Mouse (Mus musculus) kidney, embryonic 14.5 days (tissue): ENCODE data around the gene Gata1. TPM values are rescaled to one million over a fixed set of nuclear protein-coding genes. Genes with fewer than 3 reads are reported as not detected.
"Not testable (repeated sequence)": the region's sequence is repeated elsewhere in the genome, so short reads cannot be mapped to it uniquely, and the experiment has no call there.

ENCODE experiments used
- ATAC-seq: fragments of 200-750 bp; cut with Nextera tagmentation; 2 replicates; pipeline ENCODE4 v1.8.0; 2017; ENCODE audit warnings: moderate number of reproducible peaks, mild to moderate bottlenecking, moderate TSS enrichment, moderate library complexity; ENCODE audit not compliant: low FRiP score, low TSS enrichment
- H3K27ac ChIP-seq: fragments of 300-500 bp; sonication (generic); 2 replicates; pipeline ENCODE4 v1.5.1; 2014; ENCODE audit warnings: low read depth, mild to moderate bottlenecking, low read length, moderate library complexity, mixed read lengths
- H3K27me3 ChIP-seq: fragments of 300-500 bp; sonication (generic); 2 replicates; pipeline ENCODE4 v1.6.1; 2014; ENCODE audit warnings: mild to moderate bottlenecking, low read length; ENCODE audit not compliant: control insufficient read depth, insufficient read depth
- H3K36me3 ChIP-seq: fragments of 300-500 bp; sonication (generic); 2 replicates; pipeline ENCODE4 v1.6.1; 2014; ENCODE audit warnings: low read length, mixed read lengths; ENCODE audit not compliant: control insufficient read depth, insufficient read depth
- H3K4me1 ChIP-seq: fragments of 300-500 bp; sonication (generic); 2 replicates; pipeline ENCODE4 v1.6.1; 2014; ENCODE audit warnings: low read length, mixed read lengths; ENCODE audit not compliant: control insufficient read depth, insufficient read depth
- H3K4me2 ChIP-seq: fragments of 300-500 bp; sonication (generic); replicated peaks from 2 replicates; pipeline ENCODE4 v1.6.1; 2014; ENCODE audit warnings: low read depth, mild to moderate bottlenecking, low read length
- H3K4me3 ChIP-seq: fragments of 300-500 bp; sonication (generic); 2 replicates; pipeline ENCODE4 v1.5.1; 2014; ENCODE audit warnings: mild to moderate bottlenecking, low read length
- H3K9ac ChIP-seq: fragments of 300-500 bp; sonication (generic); 2 replicates; pipeline ENCODE4 v1.6.1; 2014; ENCODE audit warnings: low read depth, mild to moderate bottlenecking, low read length, moderate library complexity
- H3K9me3 ChIP-seq: fragments of 300-500 bp; sonication (generic); 2 replicates; pipeline ENCODE4 v1.6.1; 2016; ENCODE audit warnings: low read length; ENCODE audit not compliant: control insufficient read depth
- WGBS: fragments of 180-500 bp; shearing (Covaris S2); extraction: QIAGEN DNeasy Blood & Tissue Kit; methylation state at CpG from one replicate; pipeline ENCODE4 v1.1.7; 2014; 5-methylcytosine and 5-hydroxymethylcytosine counted together
- polyA plus RNA-seq: library from polyadenylated mRNA; unstranded; fragments of >200 nt; fragmentation: Nextera tagmentation; extraction: Ambion mirVana; gene quantifications from 2 replicates; pipeline ENCODE4 v1.2.1, GENCODE M21; 2014

Gata1 gene
- 0.49 and 0.53 TPM in 2 replicates for polyA plus RNA-seq

GRCm38 (mm10) chrX:7977892-7978291 lies at the start of gene Gata1:
Gene Gata1 (minus strand): TSS chrX:7978071.
- no peaks in the 10 kb centered on the region for H3K4me1 ChIP-seq

GRCm38 (mm10) chrX:8026811-8027210 lies 48.9 kb upstream of the Gata1 start:
- Histone ChIP-seq H3K4me1 (no peaks in the 10 kb centered on the region), H3K4me3 (no peak overlapping the region), H3K27me3 (no peaks in the 10 kb centered on the region), H3K4me2 (no peak overlapping the region), H3K9me3 (no peaks in the 10 kb centered on the region), H3K9ac (no peak overlapping the region), H3K27ac (no peak overlapping the region), H3K36me3 (no peaks in the 10 kb centered on the region)
- no peak for ATAC-seq
- WGBS: 72% methylated on average over 4 of the region's 4 CpGs

More at GRCm38 (mm10) chrX:7977892-7978291, at the start of gene Gata1:
- Histone ChIP-seq H3K4me3 (no peak within 1 kb of the TSS), H3K36me3 (no peaks in the 10 kb centered on the region), H3K9ac (no peak within 1 kb of the TSS), H3K4me2 (no peak within 1 kb of the TSS), H3K27me3 (no peaks in the 10 kb centered on the region), H3K9me3 (no peaks in the 10 kb centered on the region), H3K27ac (no peak within 1 kb of the TSS)
- ATAC-seq: no peak
- 91% methylated on average over 11 of the region's 11 CpGs for WGBS

- ATAC-seq: no peak
Measured at GRCm38 (mm10) chrX:8024795-8025194, 46.9 kb upstream of the Gata1 start.

GRCm38 (mm10) chrX:8020111-8020778 lies 42.4 kb upstream of the Gata1 start:
- Histone ChIP-seq H3K4me3 (no peak overlapping the region), H3K4me2 (no peak overlapping the region), H3K27me3 (no peaks in the 10 kb centered on the region), H3K36me3 (no peaks in the 10 kb centered on the region), H3K9ac (no peak overlapping the region), H3K4me1 (no peaks in the 10 kb centered on the region), H3K9me3 (no peaks in the 10 kb centered on the region), H3K27ac (no peak overlapping the region)
- 90% methylated on average over 2 of the region's 2 CpGs for WGBS
- ATAC-seq: no peak

More at GRCm38 (mm10) chrX:8024795-8025194, 46.9 kb upstream of the Gata1 start:
- no peaks in the 10 kb centered on the region for H3K9me3 ChIP-seq
- 76% methylated on average over 2 of the region's 2 CpGs for WGBS
- no peaks in the 10 kb centered on the region for H3K4me1 ChIP-seq
- H3K27me3 ChIP-seq: no peaks in the 10 kb centered on the region
- no peak overlapping the region for H3K27ac ChIP-seq
- no peak overlapping the region for H3K4me3 ChIP-seq
- no peaks in the 10 kb centered on the region for H3K36me3 ChIP-seq
- no peak overlapping the region for H3K9ac ChIP-seq
- H3K4me2 ChIP-seq: no peak overlapping the region

- WGBS: 68% methylated on average over 2 of the region's 2 CpGs
- no peak within 1 kb of the TSS for H3K27ac ChIP-seq
Measured at GRCm38 (mm10) chrX:8018286-8018685, 40.4 kb upstream of the Gata1 start, which contains the start of gene Glod5. Gene Glod5 (minus strand): TSS chrX:8018492.

GRCm38 (mm10) chrX:8017142-8017541 lies 39.3 kb upstream of the Gata1 start:
- no peaks in the 10 kb centered on the region for H3K36me3 ChIP-seq
- H3K4me3 ChIP-seq: no peak overlapping the region
- H3K27me3 ChIP-seq: no peaks in the 10 kb centered on the region
- H3K4me2 ChIP-seq: no peak overlapping the region
- no peak overlapping the region for H3K27ac ChIP-seq
- H3K9me3 ChIP-seq: no peaks in the 10 kb centered on the region
- H3K9ac ChIP-seq: no peak overlapping the region
- H3K4me1 ChIP-seq: no peaks in the 10 kb centered on the region
- 16% methylated on average over 5 of the region's 5 CpGs for WGBS
- no peak for ATAC-seq

More at GRCm38 (mm10) chrX:8018286-8018685, 40.4 kb upstream of the Gata1 start, which contains the start of gene Glod5:
- no peaks in the 10 kb centered on the region for H3K36me3 ChIP-seq
- no peaks in the 10 kb centered on the region for H3K9me3 ChIP-seq
- no peak within 1 kb of the TSS for H3K9ac ChIP-seq
- H3K27me3 ChIP-seq: no peaks in the 10 kb centered on the region
- no peak for ATAC-seq
- H3K4me2 ChIP-seq: no peak within 1 kb of the TSS
- H3K4me3 ChIP-seq: no peak within 1 kb of the TSS
- H3K4me1 ChIP-seq: no peaks in the 10 kb centered on the region

- not testable (repeated sequence) for H3K36me3 ChIP-seq, H3K9ac ChIP-seq, H3K27ac ChIP-seq, ATAC-seq, H3K4me1 ChIP-seq, H3K4me3 ChIP-seq, H3K4me2 ChIP-seq, H3K27me3 ChIP-seq, H3K9me3 ChIP-seq
- 31% methylated on average over 7 of the region's 7 CpGs for WGBS
Measured at GRCm38 (mm10) chrX:8015675-8016074, 37.8 kb upstream of the Gata1 start.

GRCm38 (mm10) chrX:8013569-8014314 lies 35.9 kb upstream of the Gata1 start:
- no peaks in the 10 kb centered on the region for H3K4me1 ChIP-seq
- no peak overlapping the region for H3K4me3 ChIP-seq
- H3K36me3 ChIP-seq: no peaks in the 10 kb centered on the region
- H3K4me2 ChIP-seq: no peak overlapping the region
- 44% methylated on average over 8 of the region's 8 CpGs for WGBS
- H3K9me3 ChIP-seq: no peaks in the 10 kb centered on the region
- no peak overlapping the region for H3K9ac ChIP-seq
- H3K27ac ChIP-seq: no peak overlapping the region
- no peaks in the 10 kb centered on the region for H3K27me3 ChIP-seq
- no peak for ATAC-seq

GRCm38 (mm10) chrX:8013157-8013556 lies 35.3 kb upstream of the Gata1 start:
- H3K4me1 ChIP-seq: no peaks in the 10 kb centered on the region
- no peak for ATAC-seq
- WGBS: 19% methylated on average over 2 of the region's 2 CpGs

More at GRCm38 (mm10) chrX:8013157-8013556, 35.3 kb upstream of the Gata1 start:
- Histone ChIP-seq H3K4me3 (no peak overlapping the region), H3K4me2 (no peak overlapping the region), H3K36me3 (no peaks in the 10 kb centered on the region), H3K9ac (no peak overlapping the region), H3K27me3 (no peaks in the 10 kb centered on the region), H3K27ac (no peak overlapping the region), H3K9me3 (no peaks in the 10 kb centered on the region)
